Mouse (Mus musculus): ENCODE results near the gene Gnai3.

DNA sequence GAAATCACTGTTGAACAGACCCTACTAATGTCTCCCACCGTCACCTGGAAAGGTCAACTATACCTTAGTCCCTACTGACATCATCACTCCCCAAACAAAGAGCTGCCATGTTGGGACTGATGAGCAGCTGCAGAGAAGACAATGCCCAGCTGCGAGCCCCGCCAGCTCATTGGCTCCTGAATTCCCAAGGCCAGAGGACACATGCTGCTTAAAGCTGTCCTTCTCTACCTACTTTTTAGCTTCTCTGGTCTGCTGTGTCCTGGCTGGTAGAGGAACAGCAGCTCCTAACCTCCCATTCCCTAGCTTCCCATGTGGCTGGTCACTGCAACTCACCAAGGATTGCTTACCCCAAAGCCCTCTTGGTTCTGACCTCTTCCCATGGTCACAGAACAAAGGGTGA lies 6.3 kb upstream of the Gnai3 start:
- no peak for TF ChIP-seq CTCF (IDR thresholded peaks at IDR 0.05; ENCODE audit: control insufficient read depth, insufficient read depth, insufficient read length)
- no peak for TF ChIP-seq CEBPB (IDR thresholded peaks at IDR 0.05; ENCODE audit: low read depth)
